Mouse (Mus musculus): ENCODE results near the gene Retn. TPM values are rescaled to one million over a fixed set of nuclear protein-coding genes. Genes with fewer than 3 reads are reported as not detected.

The Retn gene
- polyA plus RNA-seq, 1 experiment from 2014 or later: 0.21 TPM

DNA sequence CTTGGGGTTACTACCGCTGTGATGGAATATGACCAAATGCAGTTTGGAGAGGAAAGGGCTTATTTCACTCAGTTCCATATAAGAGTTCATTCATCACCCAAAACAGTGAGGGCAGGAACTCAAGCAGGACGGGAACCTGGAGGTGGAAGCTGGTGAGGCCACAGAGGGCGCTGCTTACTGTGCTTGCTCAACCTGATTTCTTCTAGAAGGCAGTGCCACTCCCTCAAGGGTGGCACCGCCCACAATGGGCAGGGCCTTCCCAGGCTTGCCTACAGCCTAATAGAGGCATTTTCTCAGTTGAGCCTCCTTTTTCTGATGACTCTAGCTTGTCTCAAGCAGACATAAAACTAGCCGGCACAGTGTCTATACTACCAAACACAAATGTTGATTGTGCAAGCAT is 9.8 kb upstream of the Retn start:
- Histone ChIP-seq H3K4me3 (no peak overlapping the region), H3K36me3 (no peaks in the 10 kb centered on the region), H3K4me1 (no peaks in the 10 kb centered on the region), H3K27ac (replicated peaks) (no peak overlapping the region), H3K27me3 (ENCODE audit: low read depth, poor library complexity, severe bottlenecking) (no peaks in the 10 kb centered on the region), H3K9me3 (replicated peaks) (no peaks in the 10 kb centered on the region)
- no peak for DNase-seq (ENCODE audit: low spot score)
- WGBS: 22% methylated on average over 5 of the region's 5 CpGs

DNA sequence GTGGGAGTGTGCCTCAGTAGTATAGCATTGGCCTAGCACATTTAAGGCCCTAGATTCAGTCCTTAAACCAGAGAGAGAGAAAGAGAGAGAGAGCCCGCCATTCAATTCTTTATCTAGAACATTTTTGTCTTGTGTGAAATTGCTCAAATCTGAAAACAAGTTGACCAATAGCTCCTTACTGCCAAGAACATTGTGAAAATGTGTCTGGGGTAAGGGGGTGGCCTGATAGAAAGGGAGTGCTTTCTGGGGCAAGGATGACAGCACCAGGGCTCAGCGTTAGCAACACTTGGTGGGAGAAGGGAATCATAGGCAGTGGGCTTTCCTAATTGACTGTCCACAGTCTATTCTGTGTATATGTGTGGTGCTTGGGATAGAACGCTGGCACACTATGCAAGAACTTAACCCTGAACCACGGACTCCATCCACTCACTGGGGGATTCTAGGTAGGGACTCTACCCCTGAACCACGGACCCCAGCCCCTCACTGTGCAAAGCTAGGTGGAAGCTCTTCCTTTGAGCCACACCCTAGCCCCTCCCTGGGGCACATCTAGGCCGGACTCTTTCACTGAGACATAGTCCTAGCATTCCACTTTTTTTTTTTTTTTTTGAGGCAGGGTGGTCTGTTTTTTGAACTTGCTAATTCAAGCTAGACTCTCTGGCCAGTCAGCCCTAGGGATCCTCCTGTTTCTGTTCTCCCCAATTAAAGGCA is 8.6 kb upstream of the Retn start:
- WGBS: 86% methylated on average over 6 of the region's 6 CpGs
- no peaks in the 10 kb centered on the region for H3K4me1 ChIP-seq
- H3K27me3 ChIP-seq (ENCODE audit: low read depth, poor library complexity, severe bottlenecking): no peaks in the 10 kb centered on the region
- DNase-seq (ENCODE audit: low spot score): no peak
- no peak overlapping the region for H3K4me3 ChIP-seq
- no peak overlapping the region for H3K27ac ChIP-seq (replicated peaks)
- H3K36me3 ChIP-seq: no peaks in the 10 kb centered on the region
- H3K9me3 ChIP-seq (replicated peaks): no peaks in the 10 kb centered on the region

DNA sequence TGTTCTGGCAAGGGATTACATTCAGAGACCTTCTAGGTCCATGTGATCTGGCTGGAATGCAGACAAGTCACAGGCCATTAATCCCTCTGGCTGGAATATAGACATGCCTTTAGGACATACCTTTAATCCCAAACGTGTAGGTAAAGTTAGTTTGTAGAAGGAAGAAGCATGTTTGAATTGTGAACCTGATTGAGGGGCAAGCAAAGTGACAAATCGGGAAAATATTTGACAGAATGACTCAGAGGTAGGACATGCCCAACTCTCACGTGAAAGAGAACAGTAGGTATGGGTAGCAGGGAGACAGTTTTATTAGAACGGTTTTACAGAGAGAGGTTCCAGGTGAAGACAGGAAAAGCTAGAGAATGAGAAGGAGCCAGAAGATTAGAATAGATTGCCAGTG is 8.0 kb upstream of the Retn start:
- WGBS: 76% methylated on average over 4 of the region's 4 CpGs
- no peak overlapping the region for H3K27ac ChIP-seq (replicated peaks)
- no peaks in the 10 kb centered on the region for H3K4me1 ChIP-seq
- no peak for DNase-seq (ENCODE audit: low spot score)
- no peak overlapping the region for H3K4me3 ChIP-seq
- H3K27me3 ChIP-seq (ENCODE audit: low read depth, poor library complexity, severe bottlenecking): no peaks in the 10 kb centered on the region
- H3K9me3 ChIP-seq (replicated peaks): no peaks in the 10 kb centered on the region
- H3K36me3 ChIP-seq: no peaks in the 10 kb centered on the region

DNA sequence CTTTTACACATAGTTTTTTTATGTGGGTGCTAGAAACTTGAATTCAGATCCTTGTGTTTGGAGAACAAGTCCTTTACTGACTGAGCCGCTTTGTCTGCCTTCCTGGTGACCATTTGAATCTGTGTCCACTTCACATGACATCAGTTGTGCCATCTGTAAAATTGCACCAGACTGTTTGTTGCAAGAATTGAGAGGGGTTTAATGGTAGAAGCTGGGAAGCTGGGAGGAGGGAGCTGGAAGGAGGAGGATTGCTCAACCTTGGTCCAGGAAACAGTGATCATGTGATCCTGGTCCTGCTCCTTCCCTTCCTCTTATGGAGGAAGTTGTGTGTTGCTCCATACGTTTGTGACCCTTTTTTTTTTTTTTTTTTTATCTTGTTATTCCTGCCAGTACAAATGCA is 7.3 kb upstream of the Retn start:
- Histone ChIP-seq H3K9me3 (replicated peaks) (no peaks in the 10 kb centered on the region), H3K4me1 (no peaks in the 10 kb centered on the region), H3K4me3 (no peak overlapping the region), H3K36me3 (no peaks in the 10 kb centered on the region), H3K27me3 (ENCODE audit: low read depth, poor library complexity, severe bottlenecking) (no peaks in the 10 kb centered on the region), H3K27ac (replicated peaks) (no peak overlapping the region)
- WGBS: 72% methylated on average over 2 of the region's 2 CpGs
- no peak for DNase-seq (ENCODE audit: low spot score)

DNA sequence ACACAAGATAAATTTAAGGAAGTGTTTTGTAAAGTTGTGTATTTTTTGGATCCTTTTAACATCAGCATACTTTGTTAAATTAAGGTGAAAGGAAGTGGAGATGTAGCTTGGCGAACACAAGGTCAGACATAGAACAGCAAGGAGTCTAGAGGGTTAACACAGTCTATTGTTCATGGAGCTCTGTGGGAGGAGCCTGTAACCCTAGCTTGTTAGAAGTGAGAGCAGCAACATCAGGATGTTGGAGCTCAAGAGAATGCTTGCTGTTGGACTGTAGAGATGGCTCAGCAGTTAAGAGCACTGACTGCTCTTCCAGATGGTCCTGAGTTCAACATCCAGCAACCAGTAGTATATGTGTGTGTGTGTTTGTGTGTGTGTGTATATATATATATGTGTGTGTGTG is 6.6 kb upstream of the Retn start:
- H3K36me3 ChIP-seq: no peaks in the 10 kb centered on the region
- no peak for DNase-seq (ENCODE audit: low spot score)
- no peak overlapping the region for H3K27ac ChIP-seq (replicated peaks)
- H3K4me1 ChIP-seq: no peaks in the 10 kb centered on the region
- H3K9me3 ChIP-seq (replicated peaks): no peaks in the 10 kb centered on the region
- H3K4me3 ChIP-seq: no peak overlapping the region
- WGBS: 44% methylated on average over 1 of the region's 1 CpGs
- H3K27me3 ChIP-seq (ENCODE audit: low read depth, poor library complexity, severe bottlenecking): no peaks in the 10 kb centered on the region

DNA sequence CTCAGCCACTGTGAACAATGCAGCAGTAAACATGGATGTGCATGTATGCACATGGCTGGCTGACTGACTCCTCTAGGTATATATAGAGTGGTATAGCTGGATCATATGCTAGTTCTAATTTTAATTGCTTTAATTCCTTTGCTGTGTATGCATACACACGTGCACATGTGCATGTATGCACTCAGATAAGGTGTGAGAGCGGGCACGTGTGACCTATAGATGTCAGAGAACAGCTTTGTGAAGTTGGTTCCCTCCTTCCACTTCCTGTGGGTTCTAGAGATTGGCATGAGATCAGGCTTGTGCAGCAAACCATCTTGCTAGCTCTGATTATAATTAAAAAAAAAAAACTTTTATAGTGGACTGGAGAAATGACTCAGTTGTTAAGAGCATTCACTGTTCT is 2.7 kb upstream of the Retn start:
- no peak overlapping the region for H3K4me3 ChIP-seq
- H3K27me3 ChIP-seq (ENCODE audit: low read depth, poor library complexity, severe bottlenecking): no peaks in the 10 kb centered on the region
- DNase-seq (ENCODE audit: low spot score): no peak
- no peaks in the 10 kb centered on the region for H3K9me3 ChIP-seq (replicated peaks)
- no peaks in the 10 kb centered on the region for H3K36me3 ChIP-seq
- H3K4me1 ChIP-seq: peaks cover 11% of the 10 kb centered on the region
- H3K27ac ChIP-seq (replicated peaks): no peak overlapping the region
- WGBS: 71% methylated on average over 3 of the region's 3 CpGs

DNA sequence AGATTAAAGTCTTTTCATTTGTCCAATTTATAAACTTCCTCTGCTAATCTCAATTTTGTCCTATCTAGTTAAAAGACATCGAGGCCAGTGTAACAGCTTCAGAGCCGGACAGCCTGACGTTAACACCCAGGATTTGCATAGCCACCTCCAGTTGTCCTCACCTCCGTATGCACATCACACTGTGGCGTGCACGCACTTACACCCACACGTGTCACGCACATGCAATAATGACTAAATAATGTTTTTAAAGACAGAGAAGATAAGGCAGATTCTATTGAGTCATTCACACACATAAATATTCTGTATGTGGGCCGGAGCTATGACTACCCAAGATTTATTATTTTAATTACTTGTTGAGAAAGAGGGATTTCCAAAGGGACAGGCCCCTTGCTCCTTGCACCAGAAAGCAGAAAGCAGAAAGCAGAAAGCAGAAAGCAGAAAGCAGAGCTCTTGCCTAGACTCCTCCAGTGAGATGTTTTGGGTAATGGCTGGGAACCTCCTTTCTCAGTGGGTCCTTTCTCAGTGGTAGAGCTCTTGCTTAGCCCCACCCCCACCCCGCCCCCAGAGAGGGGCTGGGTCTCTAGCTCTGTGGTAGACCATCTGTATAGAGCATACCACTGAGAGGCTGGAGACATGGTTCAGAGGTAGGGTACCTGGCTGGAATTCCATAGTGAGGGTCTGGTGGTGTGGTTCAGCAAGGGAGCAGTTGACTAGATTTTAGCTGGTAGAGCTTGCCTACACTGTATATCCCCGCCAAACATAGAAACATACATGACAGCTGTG is 653 bp upstream of the Retn start:
- Histone ChIP-seq H3K27me3 (ENCODE audit: low read depth, poor library complexity, severe bottlenecking) (no peaks in the 10 kb centered on the region), H3K4me1 (peaks cover 11% of the 10 kb centered on the region), H3K36me3 (no peaks in the 10 kb centered on the region), H3K9me3 (replicated peaks) (no peaks in the 10 kb centered on the region), H3K27ac (replicated peaks) (no peak overlapping the region), H3K4me3 (no peak overlapping the region)
- 77% methylated on average over 11 of the region's 11 CpGs for WGBS
- DNase-seq (ENCODE audit: low spot score): no peak

DNA sequence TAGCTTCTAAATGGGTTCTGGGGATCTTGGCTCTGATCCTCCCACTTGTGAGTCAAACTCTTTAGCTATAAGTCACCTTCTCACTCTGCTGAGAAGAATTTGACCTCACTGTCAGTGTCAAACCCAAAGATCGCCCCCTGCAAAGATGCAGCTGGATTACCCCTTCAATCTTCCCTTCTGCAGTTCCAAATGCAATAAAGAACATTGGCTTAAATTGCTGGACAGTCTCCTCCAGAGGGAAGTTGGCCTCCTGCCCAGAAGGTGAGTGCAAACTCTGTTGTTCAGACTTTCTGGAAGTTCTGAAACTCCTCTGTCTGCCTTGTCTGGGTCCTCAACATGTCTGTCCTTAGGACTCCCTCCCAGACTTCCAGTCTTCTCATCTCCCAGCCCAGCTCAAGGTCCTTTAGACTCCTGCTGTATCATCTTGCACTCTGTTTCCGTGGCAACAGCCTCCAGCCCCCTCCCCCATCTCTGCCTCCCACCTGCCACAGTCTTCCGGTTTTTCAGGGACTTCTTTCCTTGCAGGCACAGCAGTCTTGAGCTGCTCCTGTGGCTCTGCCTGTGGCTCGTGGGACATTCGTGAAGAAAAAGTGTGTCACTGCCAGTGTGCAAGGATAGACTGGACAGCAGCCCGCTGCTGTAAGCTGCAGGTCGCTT is 1.3 kb downstream of the Retn start:
- Histone ChIP-seq H3K4me3 (peak overlapping the region; percentile 30; the same call in 1 of the 2 replicates), H3K9me3 (replicated peaks) (no peaks in the 10 kb centered on the region), H3K27me3 (ENCODE audit: low read depth, poor library complexity, severe bottlenecking) (no peaks in the 10 kb centered on the region), H3K4me1 (peaks cover 11% of the 10 kb centered on the region), H3K27ac (replicated peaks) (peak overlapping the region; percentile 19; the same call in 1 of the 2 replicates), H3K36me3 (no peaks in the 10 kb centered on the region)
- WGBS: 25% methylated on average over 7 of the region's 7 CpGs
- peak; percentile 53 for DNase-seq (ENCODE audit: low spot score)

DNA sequence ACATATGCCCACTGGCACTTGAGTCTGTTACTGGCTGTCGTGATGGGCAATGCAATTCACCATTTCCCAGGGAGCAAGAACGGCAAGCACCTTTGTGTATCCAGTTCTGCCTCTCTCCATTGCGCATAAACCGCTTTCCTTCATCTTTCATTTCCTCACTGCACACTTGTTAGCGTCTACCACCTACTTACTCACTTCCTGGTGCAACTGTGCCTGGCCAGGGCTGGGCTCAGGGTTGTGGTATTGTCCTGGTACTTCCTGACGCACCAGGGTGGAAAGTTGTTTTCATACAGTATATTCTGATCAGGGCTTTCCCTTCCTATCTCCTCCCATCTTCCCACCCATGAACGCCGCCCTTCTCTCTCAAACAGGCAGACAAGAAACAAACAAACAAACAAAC is 5.3 kb downstream of the Retn start:
- Histone ChIP-seq H3K4me1 (peaks cover 11% of the 10 kb centered on the region), H3K4me3 (no peak overlapping the region), H3K27me3 (ENCODE audit: low read depth, poor library complexity, severe bottlenecking) (no peaks in the 10 kb centered on the region), H3K27ac (replicated peaks) (no peak overlapping the region), H3K9me3 (replicated peaks) (no peaks in the 10 kb centered on the region), H3K36me3 (no peaks in the 10 kb centered on the region)
- DNase-seq (ENCODE audit: low spot score): no peak
- WGBS: 88% methylated on average over 8 of the region's 8 CpGs

DNA sequence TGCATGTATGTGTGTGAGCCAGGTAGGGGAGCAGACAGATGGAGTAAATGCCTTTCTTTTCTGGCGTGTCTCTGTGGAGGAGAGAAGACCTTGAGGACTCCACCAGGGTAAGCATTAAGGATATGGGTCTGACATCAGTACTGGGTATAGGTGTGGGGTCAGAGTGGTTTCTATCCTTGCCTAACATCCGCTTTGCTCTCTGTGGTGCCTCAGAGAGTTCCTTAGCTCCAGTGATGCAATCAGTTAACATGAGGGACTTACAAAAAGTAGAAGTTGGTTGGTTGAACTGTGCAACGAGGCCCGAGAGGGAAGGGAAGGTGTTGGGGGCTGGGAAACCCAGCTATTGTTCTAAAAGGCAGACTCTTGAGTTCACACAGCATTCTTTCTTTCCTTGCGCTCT is 8.8 kb downstream of the Retn start:
- Histone ChIP-seq H3K36me3 (no peaks in the 10 kb centered on the region), H3K9me3 (replicated peaks) (no peaks in the 10 kb centered on the region), H3K27me3 (ENCODE audit: low read depth, poor library complexity, severe bottlenecking) (no peaks in the 10 kb centered on the region), H3K4me3 (no peak overlapping the region), H3K4me1 (no peaks in the 10 kb centered on the region), H3K27ac (replicated peaks) (no peak overlapping the region)
- 64% methylated on average over 5 of the region's 5 CpGs for WGBS
- no peak for DNase-seq (ENCODE audit: low spot score)

DNA sequence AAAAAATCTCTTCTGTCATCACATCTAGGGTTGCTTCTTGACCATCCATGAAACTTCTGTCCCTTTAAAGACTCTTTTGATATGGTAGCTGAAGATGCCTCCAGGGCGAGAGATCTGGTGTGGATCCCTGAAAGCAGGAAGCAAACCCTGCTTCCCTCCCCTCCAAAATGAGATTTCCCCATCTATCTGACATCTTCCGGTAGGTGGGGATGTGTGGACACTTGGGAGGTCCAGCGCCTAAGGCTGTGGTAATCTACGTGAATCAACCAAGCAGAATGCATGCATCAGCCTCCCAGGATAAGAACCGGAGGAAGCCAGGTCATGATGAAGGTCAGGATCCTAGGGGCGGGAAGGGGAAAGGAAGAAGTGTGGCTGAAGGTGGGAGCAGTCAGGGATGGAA is 9.9 kb downstream of the Retn start, which contains the start of gene Mcemp1:
Gene Mcemp1 (plus strand): TSS at position 248 of the 400 bp plus-strand sequence.
- Histone ChIP-seq H3K9me3 (replicated peaks) (no peaks in the 10 kb centered on the region), H3K4me1 (no peaks in the 10 kb centered on the region), H3K36me3 (no peaks in the 10 kb centered on the region), H3K27ac (replicated peaks) (no peak within 1 kb of the TSS), H3K27me3 (ENCODE audit: low read depth, poor library complexity, severe bottlenecking) (no peaks in the 10 kb centered on the region), H3K4me3 (no peak within 1 kb of the TSS)
- no peak for DNase-seq (ENCODE audit: low spot score)
- 78% methylated on average over 6 of the region's 6 CpGs for WGBS

DNA sequence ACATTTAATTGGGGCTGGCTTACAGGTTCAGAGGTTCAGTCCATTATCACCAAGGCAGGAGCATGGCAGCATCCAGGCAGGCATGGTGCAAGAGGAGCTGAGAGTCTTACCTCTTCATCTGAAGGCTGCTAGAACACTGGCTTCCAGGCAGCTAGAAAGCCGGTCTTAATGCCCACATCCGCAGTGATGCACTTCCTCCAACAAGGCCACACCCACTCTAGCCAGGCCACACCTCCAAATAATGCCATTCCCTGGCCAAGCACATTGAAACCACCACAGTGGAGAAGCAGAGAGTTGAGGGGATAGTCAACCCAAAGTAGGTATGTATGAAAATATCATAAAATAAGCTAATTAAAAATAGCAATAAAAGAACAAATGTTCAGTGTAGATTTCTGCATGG is 14.8 kb downstream of the Retn start:
- WGBS: 78% methylated on average over 2 of the region's 2 CpGs
- no peak overlapping the region for H3K27ac ChIP-seq (replicated peaks)
- no peaks in the 10 kb centered on the region for H3K9me3 ChIP-seq (replicated peaks)
- no peaks in the 10 kb centered on the region for H3K36me3 ChIP-seq
- no peak for DNase-seq (ENCODE audit: low spot score)
- no peak overlapping the region for H3K4me3 ChIP-seq
- H3K4me1 ChIP-seq: peaks cover 7% of the 10 kb centered on the region
- H3K27me3 ChIP-seq (ENCODE audit: low read depth, poor library complexity, severe bottlenecking): no peaks in the 10 kb centered on the region

DNA sequence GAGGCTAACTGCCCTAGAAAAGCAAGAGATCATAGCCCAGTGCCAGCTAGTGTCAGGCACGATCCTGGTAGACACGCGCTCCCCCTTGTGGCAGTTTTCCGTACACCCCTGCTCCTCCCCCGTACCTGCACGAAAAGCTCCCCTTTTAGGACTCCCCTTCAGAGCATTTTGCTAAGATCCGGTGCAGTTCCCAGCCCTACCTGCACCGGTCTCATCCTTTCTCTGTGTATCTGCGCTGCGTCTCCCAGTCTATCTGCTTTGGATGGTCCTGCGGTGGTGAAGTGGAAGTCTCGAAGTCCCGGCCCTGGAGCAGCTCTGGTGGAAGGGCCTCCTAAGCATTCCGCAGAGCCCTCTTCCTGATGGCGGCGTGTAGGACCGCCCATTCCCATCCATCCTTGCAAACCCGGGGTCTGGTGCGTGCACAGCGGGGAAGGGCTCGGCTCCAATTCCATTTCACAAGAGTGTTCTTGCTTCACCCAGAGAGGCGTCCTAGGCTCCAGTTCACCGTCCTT is 16.5 kb downstream of the Retn start, which contains the start of gene Fcor:
Gene Fcor (minus strand): TSS at position 383 of the 512 bp plus-strand sequence.
- H3K9me3 ChIP-seq (replicated peaks): no peaks in the 10 kb centered on the region
- peaks cover 12% of the 10 kb centered on the region for H3K4me1 ChIP-seq
- no peaks in the 10 kb centered on the region for H3K36me3 ChIP-seq
- peak within 1 kb of the TSS; percentile 64 for H3K4me3 ChIP-seq
- DNase-seq (ENCODE audit: low spot score): peak; percentile 85
- no peaks in the 10 kb centered on the region for H3K27me3 ChIP-seq (ENCODE audit: low read depth, poor library complexity, severe bottlenecking)
- WGBS: under 1% methylated on average over 23 of the region's 23 CpGs
- H3K27ac ChIP-seq (replicated peaks): peak within 1 kb of the TSS; percentile 88
